Mouse (Mus musculus) Patski (cell line): ENCODE measurements at regions not wholly inside any gene's neighbourhood (a gene's known extent, or its start where the extent isn't known, plus 50 kb on each side); places are given as distances from the start of the nearest gene placed in this dataset.
"Not testable (repeated sequence)": the region's sequence is repeated elsewhere in the genome, so short reads cannot be mapped to it uniquely, and the experiment has no call there.

Experiments
- ATAC-seq: fragments of 100-300 bp; one replicate; pipeline ENCODE4 v1.8.0; 2021
- CTCF ChIA-PET: fragments of 350-600 bp; sonication (Branson Sonifier 250); formaldehyde crosslinking; loops from one replicate; lab custom pipeline; 2022; ENCODE audit warnings: inconsistent platforms; lab: Charles Lee
- POLR2A ChIA-PET: fragments of 350-600 bp; sonication (Branson Sonifier 250); formaldehyde crosslinking; loops from one replicate; lab custom pipeline; 2022; ENCODE audit warnings: antibody characterized with exemption, inconsistent platforms; lab: Charles Lee
- DNase-seq: peaks from one replicate; pipeline ENCODE4 v3.0.0-alpha.2; 2011; ENCODE audit warnings: low read depth, low spot score
- H3K27me3 ChIP-seq: fragments of 371-371 bp; one replicate; pipeline ENCODE4 v1.5.1; 2021
- CTCF ChIP-seq: fragments of 100-300 bp; IDR thresholded peaks from one replicate; pipeline ENCODE4 v1.5.1; 2021
- in situ Hi-C: fragments of 300-500 bp; cut with MboI; formaldehyde crosslinking; loops from 3 replicates; pipeline ENCODE4 v1.11.1; 2018; ENCODE audit warnings: low pct_unique_long_range_greater_than_20kb, mixed read lengths

DNA sequence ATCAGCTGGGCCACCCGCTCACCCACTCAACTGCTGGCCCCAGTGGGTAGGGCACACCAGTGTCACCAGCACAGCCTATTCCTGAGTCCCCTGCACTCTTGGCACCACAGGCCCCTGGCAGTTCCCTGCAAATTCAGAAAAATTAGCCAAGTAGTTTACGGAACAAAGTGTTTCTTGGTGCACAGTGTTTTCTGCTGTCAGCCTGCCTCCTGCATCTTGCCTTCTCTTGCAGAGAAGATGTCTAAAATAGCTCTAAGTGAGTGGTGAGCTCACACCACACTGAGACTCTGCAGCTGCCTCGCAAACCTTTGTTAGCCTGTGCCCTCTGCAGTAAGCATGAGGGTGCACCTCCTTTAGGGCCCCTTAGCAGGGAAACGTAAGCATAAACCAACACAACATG, 117.7 kb upstream of the Arid1b start:
- no peaks in the 10 kb centered on the region for H3K27me3 ChIP-seq
- no peak for TF ChIP-seq CTCF
- CTCF ChIA-PET = no interaction called here
- in situ Hi-C loops = no loop called here
- ATAC-seq (no peak), DNase-seq (no peak)
- POLR2A ChIA-PET = interaction anchor here (0.6 kb wide), 1 partner anchor 656 kb away, joined by 3 read pairs; no protein-coding TSS in a partner anchor

DNA sequence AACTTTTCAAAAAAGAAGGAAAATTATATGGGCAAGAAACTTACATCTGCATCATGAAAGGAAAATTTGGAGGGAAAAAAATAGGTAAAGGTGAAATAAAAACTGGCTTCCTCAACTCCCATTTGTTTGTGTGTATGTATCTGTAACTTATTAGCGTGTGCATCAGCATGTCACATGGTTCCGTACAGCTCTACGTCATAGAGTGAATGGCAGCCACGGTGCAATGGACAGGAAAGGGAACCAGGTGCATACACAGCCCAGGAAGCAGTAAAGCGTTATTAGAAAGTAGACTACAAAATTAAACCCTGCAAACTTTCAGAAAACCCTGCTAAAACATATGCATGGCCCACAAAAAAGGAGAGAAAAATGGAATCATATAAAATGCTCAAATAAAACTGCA, 112.7 kb upstream of the Arid1b start:
- POLR2A ChIA-PET = no interaction called here
- in situ Hi-C loops = no loop called here
- TF ChIP-seq CTCF = no peak
- CTCF ChIA-PET = no interaction called here
- no peaks in the 10 kb centered on the region for H3K27me3 ChIP-seq
- DNase-seq = no peak
- no peak for ATAC-seq

DNA sequence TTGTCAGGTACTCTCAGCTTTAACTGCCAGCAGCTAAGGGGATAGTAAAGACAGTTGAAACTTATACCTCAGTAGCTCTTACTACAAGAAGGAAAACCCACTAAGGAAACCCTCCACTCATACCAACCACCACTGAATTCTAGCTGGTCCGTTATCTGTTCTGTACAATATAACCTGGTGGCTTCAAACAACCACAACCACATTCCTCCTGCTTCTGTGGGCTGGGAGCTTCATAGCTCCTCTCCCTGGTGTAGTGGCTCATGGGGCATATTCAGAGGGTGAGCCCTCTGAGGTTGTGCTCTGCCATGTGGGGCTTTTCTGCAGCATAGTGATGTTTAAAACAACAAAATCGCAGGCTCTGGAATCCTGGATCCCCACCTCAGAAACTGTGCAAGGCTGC, 110.0 kb upstream of the Arid1b start:
- ChIA-PET POLR2A (interaction anchor here (0.6 kb wide), 1 partner anchor 827 kb away, joined by 3 read pairs; no protein-coding TSS in a partner anchor), CTCF (interaction anchor here (2.5 kb wide), 1 partner anchor 12 kb away, joined by 13 read pairs; no protein-coding TSS in a partner anchor)
- ATAC-seq = no peak
- H3K27me3 ChIP-seq = no peaks in the 10 kb centered on the region
- no peak for DNase-seq
- in situ Hi-C loops = no loop called here
- TF ChIP-seq CTCF = no peak

DNA sequence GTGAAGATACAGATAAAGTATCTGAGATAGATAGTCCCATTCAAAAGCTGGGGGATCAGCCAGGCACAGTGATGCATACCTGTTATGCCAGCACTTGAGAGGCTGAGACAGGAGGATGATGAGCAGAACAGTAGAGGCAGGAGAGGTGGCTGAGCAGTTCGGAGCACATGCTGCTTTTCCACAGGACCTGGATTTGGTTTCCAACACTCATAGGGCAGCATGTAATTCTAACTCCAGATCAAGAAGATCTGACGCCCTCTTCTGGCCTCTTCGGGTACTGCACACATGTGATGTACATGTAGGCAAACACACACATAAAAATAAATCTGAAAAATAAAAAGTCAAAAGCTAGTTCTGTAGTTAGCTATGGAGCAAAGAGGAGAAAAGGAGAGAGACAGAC, 109.4 kb upstream of the Arid1b start:
- TF ChIP-seq CTCF = no peak
- in situ Hi-C loops = no loop called here
- ATAC-seq (no peak), DNase-seq (no peak)
- CTCF ChIA-PET = interaction anchor here (2.5 kb wide), 1 partner anchor 13 kb away, joined by 13 read pairs; no protein-coding TSS in a partner anchor
- H3K27me3 ChIP-seq = no peaks in the 10 kb centered on the region
- POLR2A ChIA-PET = no interaction called here

DNA sequence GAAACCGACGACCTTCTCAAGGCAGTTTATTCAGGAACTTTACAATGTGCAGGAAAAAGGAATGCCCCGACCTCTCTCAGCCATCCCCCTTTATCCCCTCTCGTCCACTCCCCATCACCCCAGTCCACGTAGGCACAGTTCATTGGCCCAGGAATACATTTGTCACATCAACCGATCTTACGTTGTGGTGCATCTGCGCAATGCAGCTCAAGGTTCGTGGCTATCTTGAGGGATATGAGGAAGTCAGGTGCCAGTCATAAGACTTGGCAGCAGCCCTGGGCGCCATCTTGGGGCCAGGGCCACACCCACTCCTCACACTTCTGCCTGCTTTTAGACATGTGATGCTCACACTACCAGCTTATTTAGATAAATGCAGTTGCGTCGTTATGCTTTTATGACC, 106.8 kb upstream of the Arid1b start:
- H3K27me3 ChIP-seq, in situ Hi-C loops, ATAC-seq, CTCF ChIA-PET, POLR2A ChIA-PET, DNase-seq: not testable (repeated sequence)

DNA sequence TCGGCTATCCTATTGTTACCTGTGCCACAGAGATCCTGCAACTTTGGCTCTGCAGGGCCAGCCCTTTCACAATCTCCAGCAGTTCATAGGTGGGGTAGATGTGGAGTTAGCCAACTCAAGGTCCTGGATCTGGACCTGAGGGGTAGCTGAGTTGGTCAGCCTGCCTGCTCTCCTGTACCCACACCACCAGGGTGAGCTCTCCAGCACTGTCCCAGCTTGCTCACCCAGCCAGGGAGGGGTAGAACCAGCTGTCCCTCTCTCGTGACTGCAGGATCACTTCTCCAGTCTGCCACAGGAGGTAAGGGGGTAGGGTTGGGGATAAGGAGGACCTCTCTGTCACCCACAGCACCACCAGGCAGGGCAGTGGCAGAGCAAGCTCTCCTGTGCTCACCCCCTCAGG, 104.6 kb upstream of the Arid1b start:
- in situ Hi-C loops = no loop called here
- H3K27me3 ChIP-seq = no peaks in the 10 kb centered on the region
- CTCF ChIA-PET = no interaction called here
- TF ChIP-seq CTCF = no peak
- ATAC-seq = no peak
- POLR2A ChIA-PET = no interaction called here
- DNase-seq = no peak

DNA sequence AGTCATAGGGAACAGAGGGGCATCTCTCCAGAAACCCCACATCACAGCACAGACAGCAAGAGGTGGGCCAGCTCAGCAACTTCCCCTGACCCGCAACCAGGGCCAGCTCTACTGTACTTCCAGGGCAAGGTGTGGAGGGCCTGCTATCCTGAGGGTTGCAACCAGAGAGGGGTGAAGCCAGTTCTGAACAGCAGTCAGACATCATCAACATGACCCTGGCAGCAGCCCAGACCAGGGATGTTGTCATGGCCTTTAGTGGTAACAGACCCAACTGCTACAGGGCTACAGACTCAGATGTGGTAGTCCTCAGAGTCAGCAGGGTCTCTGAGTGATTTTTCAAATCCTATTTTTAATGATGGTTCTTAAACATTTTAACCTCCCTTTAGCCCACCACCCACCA, 104.0 kb upstream of the Arid1b start:
- ChIA-PET POLR2A (no interaction called here), CTCF (no interaction called here)
- no peak for DNase-seq
- in situ Hi-C loops = no loop called here
- no peak for ATAC-seq
- no peaks in the 10 kb centered on the region for H3K27me3 ChIP-seq
- TF ChIP-seq CTCF = no peak

DNA sequence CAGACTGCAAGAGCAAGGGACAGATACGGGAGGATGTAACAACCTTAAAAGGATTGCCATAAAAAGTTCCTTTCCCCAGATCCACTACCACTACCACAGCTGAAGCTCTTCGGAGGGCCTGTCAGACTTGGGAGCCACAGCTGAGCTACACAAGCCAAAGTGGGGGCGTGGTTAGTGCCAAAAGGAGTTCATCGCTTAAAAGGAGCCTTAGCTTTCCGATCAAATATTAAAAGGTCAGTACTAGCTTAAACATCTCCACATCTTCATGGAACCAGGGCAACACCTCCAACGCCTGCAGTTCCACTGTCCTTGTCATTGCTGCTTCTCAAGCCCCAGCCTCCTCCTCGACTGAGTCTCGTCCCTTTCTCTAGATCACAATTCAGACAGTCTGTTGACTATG, 102.6 kb upstream of the Arid1b start:
- no peak for DNase-seq
- ChIA-PET CTCF (interaction anchor here (1.1 kb wide), 1 partner anchor 11 kb away, joined by 3 read pairs; no protein-coding TSS in a partner anchor), POLR2A (no interaction called here)
- in situ Hi-C loops = no loop called here
- TF ChIP-seq CTCF = no peak
- no peaks in the 10 kb centered on the region for H3K27me3 ChIP-seq
- ATAC-seq = no peak

DNA sequence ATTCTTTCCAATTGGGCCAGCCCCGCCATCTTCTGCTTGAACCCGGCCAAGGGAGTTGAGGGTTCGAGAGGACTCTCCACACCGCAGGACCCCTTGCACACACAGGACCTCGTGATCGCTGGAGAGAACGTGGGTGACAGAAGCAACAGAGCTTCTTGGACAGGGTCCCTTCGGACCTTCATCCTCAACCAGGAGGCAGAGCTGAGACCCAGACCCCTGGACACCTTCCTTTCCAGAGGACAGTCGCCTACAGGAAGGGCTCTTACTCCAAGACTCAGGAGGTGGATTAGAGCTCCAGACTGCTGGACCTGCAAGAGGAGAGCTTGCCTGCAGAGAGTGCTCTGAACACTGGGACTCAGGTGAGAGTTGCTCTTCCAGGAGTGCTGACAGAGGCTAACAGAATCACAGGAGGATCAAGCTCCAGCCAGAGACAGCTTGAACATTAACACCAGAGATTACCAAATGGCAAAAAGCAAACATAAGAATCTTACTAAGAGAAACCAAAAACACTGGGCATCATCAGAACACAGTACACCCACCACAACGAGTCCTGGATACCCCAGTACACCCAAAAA, 99.3 kb upstream of the Arid1b start:
- ChIA-PET CTCF (interaction anchor here (1.2 kb wide), 1 partner anchor 20 kb away, joined by 3 read pairs; no protein-coding TSS in a partner anchor), POLR2A (interaction anchor here (0.6 kb wide), 1 partner anchor 135 kb away, joined by 3 read pairs; no protein-coding TSS in a partner anchor)
- DNase-seq, H3K27me3 ChIP-seq, ATAC-seq, in situ Hi-C loops: not testable (repeated sequence)

DNA sequence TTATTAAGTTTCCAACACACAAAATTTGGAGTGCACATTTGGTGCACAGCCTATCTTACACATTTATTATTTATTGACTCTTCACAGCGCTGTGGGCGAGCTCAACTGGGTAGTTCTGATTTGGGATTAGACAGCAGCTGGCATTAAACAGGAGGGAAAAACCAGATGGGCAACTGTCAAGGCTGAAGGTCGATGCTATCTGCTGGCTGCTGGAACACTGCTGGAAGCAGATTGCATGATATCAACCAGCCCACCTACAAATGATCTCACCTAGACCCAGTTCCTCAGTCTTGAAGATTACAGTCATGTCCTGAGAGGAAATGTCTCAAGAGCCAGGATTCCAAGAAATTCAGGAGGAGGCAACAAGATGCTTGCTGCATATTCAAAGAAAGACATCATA, 91.0 kb upstream of the Arid1b start:
- ChIA-PET CTCF (interaction anchor here (1.2 kb wide), 1 partner anchor 11 kb away, joined by 3 read pairs; no protein-coding TSS in a partner anchor), POLR2A (no interaction called here)
- H3K27me3 ChIP-seq = no peaks in the 10 kb centered on the region
- DNase-seq = no peak
- no peak for ATAC-seq
- TF ChIP-seq CTCF = no peak
- in situ Hi-C loops = no loop called here

DNA sequence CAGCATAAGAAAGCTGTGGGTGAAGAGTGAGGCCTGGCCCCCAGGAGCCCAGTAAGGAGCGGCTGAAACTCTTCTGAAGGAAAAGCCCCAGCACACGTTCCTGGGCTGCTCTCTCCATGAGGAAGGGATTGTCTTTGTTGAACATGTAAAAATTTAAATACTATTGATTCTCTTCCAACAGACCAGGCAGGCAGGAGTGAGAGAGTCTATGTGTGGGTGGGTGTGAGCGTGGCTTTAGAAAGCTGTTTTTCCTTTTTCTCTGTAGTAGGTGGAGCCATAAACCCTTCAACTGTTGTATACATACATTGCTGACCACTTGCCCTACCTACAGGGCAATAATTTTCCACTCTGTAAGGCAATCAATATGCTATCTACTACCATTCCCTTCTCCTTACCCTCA, 87.6 kb upstream of the Arid1b start:
- POLR2A ChIA-PET = interaction anchor here (0.6 to 1.2 kb wide), 2 partner anchors 88 to 266 kb away, joined by 4 to 11 read pairs; partner anchors contain the start of gene Arid1b
- ATAC-seq (no peak), DNase-seq (no peak)
- H3K27me3 ChIP-seq = no peaks in the 10 kb centered on the region
- no peak for TF ChIP-seq CTCF
- in situ Hi-C loops = loop anchor here (5.0 kb wide), 1 partner anchor 274 kb away; no protein-coding TSS in a partner anchor
- CTCF ChIA-PET = interaction anchor here (0.7 to 1.4 kb wide), 2 partner anchors 95 to 125 kb away, joined by 3 read pairs; no protein-coding TSS in a partner anchor
